Mouse (Mus musculus) MEL (cell line): ENCODE measurements around the gene Gm20388.

Source experiments
- CHD1 ChIP-seq: IDR thresholded peaks from 2 replicates; pipeline ENCODE4 v1.6.1; 2012; ENCODE audit warnings: low read depth, mild to moderate bottlenecking, inconsistent platforms, low read length, improper control_type of control experiment
- CTCF ChIP-seq, 3 experiments: IDR thresholded peaks in 2 of 3; conservative IDR thresholded peaks in 1 of 3; 2 replicates each; pipeline ENCODE4 v1.5.1; 2011 to 2012; ENCODE audit warnings: low read length in 3 of 3, low read depth in 2 of 3, mild to moderate bottlenecking in 2 of 3, improper control_type of control experiment in 1 of 3, inconsistent platforms in 1 of 3, mixed read lengths in 1 of 3, moderate library complexity in 1 of 3; ENCODE audit not compliant: control insufficient read depth in 1 of 3, insufficient read depth in 1 of 3, poor library complexity in 1 of 3, severe bottlenecking in 1 of 3
- E2F4 ChIP-seq: IDR thresholded peaks from 2 replicates; pipeline ENCODE4 v1.6.1; 2011; ENCODE audit warnings: low read depth, low read length, improper control_type of control experiment, borderline replicate concordance
- ELF1 ChIP-seq: IDR thresholded peaks from 2 replicates; pipeline ENCODE4 v1.6.1; 2014; ENCODE audit warnings: low read depth, mild to moderate bottlenecking, inconsistent platforms, low read length, improper control_type of control experiment, moderate library complexity
- EP300 ChIP-seq, 2 experiments: IDR thresholded peaks; 2 replicates each; pipeline ENCODE4 v1.6.1; 2011; ENCODE audit warnings: improper control_type of control experiment in 2 of 2, low read length in 2 of 2, low read depth in 1 of 2, mild to moderate bottlenecking in 1 of 2
- GATA1 ChIP-seq: IDR thresholded peaks from 2 replicates; pipeline ENCODE4 v1.6.1; 2011; ENCODE audit warnings: low read depth, low read length, improper control_type of control experiment
- MAX ChIP-seq: IDR thresholded peaks from 2 replicates; pipeline ENCODE4 v1.6.1; 2011; ENCODE audit warnings: low read length, improper control_type of control experiment
- SMC3 ChIP-seq: IDR thresholded peaks from 2 replicates; pipeline ENCODE4 v1.6.1; 2011; ENCODE audit warnings: low read depth, low read length, improper control_type of control experiment
- ZNF384 ChIP-seq: IDR thresholded peaks from 2 replicates; pipeline ENCODE4 v1.6.1; 2012; ENCODE audit warnings: low read depth, mild to moderate bottlenecking, inconsistent platforms, low read length, improper control_type of control experiment

DNA sequence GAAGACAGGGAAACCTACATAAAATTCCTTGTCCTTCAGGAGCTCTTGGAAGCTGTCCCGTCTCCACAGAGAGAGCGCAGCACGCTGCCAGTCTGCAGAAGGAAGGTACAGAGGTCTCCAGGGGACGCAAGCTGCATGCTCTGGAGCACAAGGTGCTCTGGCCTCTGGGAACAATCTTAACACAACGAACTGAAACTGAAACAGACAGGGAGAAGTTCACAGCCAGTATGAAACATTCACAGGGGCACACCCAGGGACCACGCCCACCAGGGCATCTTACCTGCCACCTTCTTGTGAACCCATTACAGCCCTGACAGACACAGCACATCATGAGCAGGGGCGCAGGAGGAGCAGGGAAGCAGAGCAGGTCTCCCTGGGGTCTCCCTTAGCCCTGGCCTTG is 3373.3 kb downstream of the Gm20388 start:
- no peak for TF ChIP-seq CTCF (IDR thresholded peaks at IDR 0.05 in 2 of 3, conservative IDR thresholded peaks at IDR 0.05 in 1 of 3; ENCODE audit: control insufficient read depth in 1 of 3, insufficient read depth in 1 of 3, low read depth in 2 of 3, low read length in 3 of 3, poor library complexity in 1 of 3, severe bottlenecking in 1 of 3)
- TF ChIP-seq SMC3 = no peak
- TF ChIP-seq ELF1 = no peak
- no peak for TF ChIP-seq EP300 (IDR thresholded peaks at IDR 0.05; ENCODE audit: low read depth in 1 of 2, low read length in 2 of 2)
- no peak for TF ChIP-seq ZNF384
- no peak for TF ChIP-seq MAX
- TF ChIP-seq CHD1 = no peak
- no peak for TF ChIP-seq E2F4
- no peak for TF ChIP-seq GATA1
